Mouse (Mus musculus) stomach, embryonic 14.5 days (tissue): ENCODE data around the gene Dnal4. TPM values are rescaled to one million over a fixed set of nuclear protein-coding genes. Genes with fewer than 3 reads are reported as not detected.

Source experiments
- ATAC-seq: fragments of 200-750 bp; cut with Nextera tagmentation; 2 replicates; pipeline ENCODE4 v1.8.0; 2017; ENCODE audit warnings: low read depth, moderate TSS enrichment; ENCODE audit not compliant: insufficient number of reproducible peaks, insufficient read depth, low FRiP score
- H3K27ac ChIP-seq: fragments of 300-500 bp; sonication (generic); 2 replicates; pipeline ENCODE4 v1.5.1; 2014; ENCODE audit warnings: mild to moderate bottlenecking, low read length, moderate library complexity, mixed read lengths
- H3K27me3 ChIP-seq: fragments of 300-500 bp; sonication (generic); 2 replicates; pipeline ENCODE4 v1.6.1; 2014; ENCODE audit warnings: low read length, control low read depth, mixed read lengths; ENCODE audit not compliant: control insufficient read depth, insufficient read depth
- H3K36me3 ChIP-seq: fragments of 300-500 bp; sonication (generic); 2 replicates; pipeline ENCODE4 v1.6.1; 2014; ENCODE audit warnings: mild to moderate bottlenecking, control low read depth, low read length, moderate library complexity, mixed read lengths; ENCODE audit not compliant: control insufficient read depth, insufficient read depth
- H3K4me1 ChIP-seq: fragments of 300-500 bp; sonication (generic); 2 replicates; pipeline ENCODE4 v1.6.1; 2014; ENCODE audit warnings: low read length, control low read depth, mixed read lengths; ENCODE audit not compliant: control insufficient read depth, insufficient read depth
- H3K4me2 ChIP-seq: fragments of 300-500 bp; sonication (generic); replicated peaks from 2 replicates; pipeline ENCODE4 v1.6.1; 2014; ENCODE audit warnings: low read depth, low read length, control low read depth
- H3K4me3 ChIP-seq: fragments of 300-500 bp; sonication (generic); 2 replicates; pipeline ENCODE4 v1.5.1; 2014; ENCODE audit warnings: low read depth, low read length, control low read depth
- H3K9ac ChIP-seq: fragments of 300-500 bp; sonication (generic); replicated peaks from 2 replicates; pipeline ENCODE4 v1.6.1; 2014; ENCODE audit warnings: low read depth, mild to moderate bottlenecking, control low read depth, low read length, moderate library complexity, mixed read lengths
- H3K9me3 ChIP-seq: fragments of 300-500 bp; sonication (generic); 2 replicates; pipeline ENCODE4 v1.6.1; 2016; ENCODE audit warnings: low read depth, low read length, control low read depth; ENCODE audit not compliant: control insufficient read depth
- WGBS: fragments of 180-500 bp; shearing (Covaris S2); extraction: QIAGEN DNeasy Blood & Tissue Kit; methylation state at CpG from one replicate; pipeline ENCODE4 v1.1.7; 2014; 5-methylcytosine and 5-hydroxymethylcytosine counted together
- polyA plus RNA-seq: library from polyadenylated mRNA; unstranded; fragments of >200 nt; fragmentation: Nextera tagmentation; extraction: Ambion mirVana; gene quantifications from 2 replicates; pipeline ENCODE4 v1.2.1, GENCODE M21; 2014

Gene Dnal4
- polyA plus RNA-seq, 1 experiment from 2014 or later: 60.7 TPM

DNA sequence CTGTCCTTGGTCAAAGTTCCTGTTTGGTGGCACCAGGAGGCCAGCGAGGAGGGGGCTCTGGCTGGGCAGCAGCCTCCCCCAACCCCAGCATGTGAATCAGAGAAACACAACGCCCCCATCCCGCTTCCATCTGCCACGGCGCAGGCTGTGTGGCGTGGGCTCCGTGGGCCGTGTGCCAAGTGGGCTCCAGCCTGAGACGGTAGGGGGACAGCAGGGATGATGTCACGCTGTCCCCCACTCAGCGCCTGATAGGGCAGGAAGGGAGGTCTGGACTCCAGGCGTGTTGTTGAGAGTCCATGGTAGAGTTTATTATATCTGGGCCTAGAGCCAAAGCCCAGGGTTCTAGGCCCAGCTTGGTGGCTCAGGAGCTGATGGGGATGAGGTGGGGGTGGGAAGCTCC is 18.6 kb upstream of the Dnal4 start:
- Histone ChIP-seq H3K4me1 (no peaks in the 10 kb centered on the region), H3K36me3 (no peaks in the 10 kb centered on the region), H3K4me3 (no peak overlapping the region), H3K9me3 (no peaks in the 10 kb centered on the region), H3K27me3 (no peaks in the 10 kb centered on the region), H3K4me2 (no peak overlapping the region), H3K9ac (no peak overlapping the region), H3K27ac (no peak overlapping the region)
- 78% methylated on average over 12 of the region's 12 CpGs for WGBS
- ATAC-seq: no peak

- Histone ChIP-seq H3K27ac (no peak overlapping the region), H3K9me3 (no peaks in the 10 kb centered on the region), H3K4me2 (no peak overlapping the region), H3K27me3 (no peaks in the 10 kb centered on the region), H3K9ac (no peak overlapping the region), H3K4me1 (no peaks in the 10 kb centered on the region), H3K4me3 (no peak overlapping the region), H3K36me3 (no peaks in the 10 kb centered on the region)
- no peak for ATAC-seq
- 22% methylated on average over 20 of the region's 20 CpGs for WGBS
These were observed 16.5 kb upstream of the Dnal4 start for GRCm38 (mm10) chr15:79794173-79794572.

- Histone ChIP-seq H3K36me3 (no peaks in the 10 kb centered on the region), H3K27me3 (no peaks in the 10 kb centered on the region), H3K4me2 (no peak overlapping the region), H3K9ac (no peak overlapping the region), H3K27ac (no peak overlapping the region), H3K9me3 (no peaks in the 10 kb centered on the region), H3K4me3 (no peak overlapping the region), H3K4me1 (no peaks in the 10 kb centered on the region)
- ATAC-seq: no peak
- 90% methylated on average over 9 of the region's 9 CpGs for WGBS
These were observed 15.4 kb upstream of the Dnal4 start for GRCm38 (mm10) chr15:79793076-79793475.

DNA sequence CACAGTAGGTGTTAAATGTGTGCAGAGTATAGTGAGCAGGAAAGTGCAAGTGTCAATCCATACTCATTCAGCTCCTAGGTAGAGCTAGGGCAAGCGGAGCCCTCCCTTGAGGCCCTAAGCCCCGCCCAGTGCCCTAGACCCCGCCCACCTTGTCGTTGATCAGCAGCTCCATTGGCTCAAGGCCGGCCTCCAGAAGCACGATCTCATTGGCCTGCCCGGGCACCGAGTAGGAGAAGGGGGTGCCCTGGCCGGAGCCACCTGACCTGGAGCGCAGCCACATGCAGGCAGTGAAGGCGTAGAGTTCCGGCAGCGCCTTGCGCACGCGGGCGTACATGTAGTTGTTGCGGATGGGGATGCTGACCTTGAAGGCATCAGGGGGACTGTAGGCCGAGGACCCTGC is 14.8 kb upstream of the Dnal4 start:
- WGBS: 19% methylated on average over 19 of the region's 19 CpGs
- Histone ChIP-seq H3K9me3 (no peaks in the 10 kb centered on the region), H3K4me1 (no peaks in the 10 kb centered on the region), H3K27ac (no peak overlapping the region), H3K36me3 (no peaks in the 10 kb centered on the region), H3K27me3 (no peaks in the 10 kb centered on the region), H3K9ac (no peak overlapping the region), H3K4me2 (no peak overlapping the region), H3K4me3 (no peak overlapping the region)
- no peak for ATAC-seq

- Histone ChIP-seq H3K36me3 (no peaks in the 10 kb centered on the region), H3K4me2 (no peak overlapping the region), H3K27me3 (no peaks in the 10 kb centered on the region), H3K9me3 (no peaks in the 10 kb centered on the region), H3K27ac (no peak overlapping the region), H3K4me3 (no peak overlapping the region), H3K4me1 (no peaks in the 10 kb centered on the region), H3K9ac (no peak overlapping the region)
- 3% methylated on average over 12 of the region's 12 CpGs for WGBS
- no peak for ATAC-seq
These were observed 13.9 kb upstream of the Dnal4 start for GRCm38 (mm10) chr15:79791502-79791901.

DNA sequence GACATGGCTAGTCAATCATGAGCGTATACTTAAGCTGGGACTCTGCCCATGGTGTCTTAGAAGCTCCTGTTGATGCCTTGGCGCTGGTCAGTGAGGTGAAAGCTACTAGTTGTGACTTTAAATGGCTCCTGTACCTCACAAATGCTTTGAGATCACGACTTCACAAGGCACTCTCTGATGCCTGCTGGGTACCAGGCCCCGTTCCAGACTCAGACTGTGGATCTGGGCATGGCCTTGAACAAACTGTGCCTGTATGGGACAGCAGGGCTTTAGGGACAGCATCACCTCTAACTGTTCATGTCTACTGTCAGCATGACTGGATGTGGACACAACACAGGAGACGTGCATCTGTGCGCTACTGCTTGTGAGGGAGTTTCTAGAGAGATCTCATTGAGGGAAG is 13.3 kb upstream of the Dnal4 start:
- ATAC-seq: no peak
- Histone ChIP-seq H3K4me1 (no peaks in the 10 kb centered on the region), H3K4me3 (no peak overlapping the region), H3K9me3 (no peaks in the 10 kb centered on the region), H3K36me3 (no peaks in the 10 kb centered on the region), H3K4me2 (no peak overlapping the region), H3K27me3 (no peaks in the 10 kb centered on the region), H3K9ac (no peak overlapping the region), H3K27ac (no peak overlapping the region)
- WGBS: 83% methylated on average over 6 of the region's 6 CpGs

DNA sequence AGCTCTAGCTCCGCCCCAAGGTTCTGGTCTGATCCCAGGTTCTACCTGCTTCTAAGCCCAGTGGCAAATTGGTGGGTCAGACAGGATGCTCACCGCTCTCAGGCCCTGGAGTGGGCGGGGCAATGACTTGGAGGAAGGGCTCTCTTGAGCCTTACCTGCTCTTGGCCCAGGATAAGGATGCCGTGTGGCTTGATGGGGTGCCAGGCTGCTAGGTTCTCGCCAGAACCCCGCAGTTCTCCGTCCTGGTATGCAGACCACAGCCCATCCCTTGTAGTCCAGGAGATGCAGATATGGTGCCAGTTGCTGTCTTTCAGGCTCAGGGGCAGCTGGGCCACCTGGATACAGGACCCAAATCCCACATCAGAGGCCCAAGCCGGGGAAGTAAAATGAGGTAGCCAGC is 12.5 kb upstream of the Dnal4 start:
- H3K36me3 ChIP-seq: no peaks in the 10 kb centered on the region
- no peak overlapping the region for H3K4me3 ChIP-seq
- H3K9me3 ChIP-seq: no peaks in the 10 kb centered on the region
- ATAC-seq: no peak
- H3K9ac ChIP-seq: no peak overlapping the region
- no peak overlapping the region for H3K27ac ChIP-seq
- H3K27me3 ChIP-seq: no peaks in the 10 kb centered on the region
- H3K4me2 ChIP-seq: no peak overlapping the region
- 43% methylated on average over 8 of the region's 8 CpGs for WGBS
- H3K4me1 ChIP-seq: no peaks in the 10 kb centered on the region

- no peak overlapping the region for H3K9ac ChIP-seq
- H3K4me3 ChIP-seq: no peak overlapping the region
- WGBS: 59% methylated on average over 8 of the region's 8 CpGs
- no peak overlapping the region for H3K4me2 ChIP-seq
- no peaks in the 10 kb centered on the region for H3K9me3 ChIP-seq
- H3K27me3 ChIP-seq: no peaks in the 10 kb centered on the region
- no peak for ATAC-seq
- no peaks in the 10 kb centered on the region for H3K4me1 ChIP-seq
- no peak overlapping the region for H3K27ac ChIP-seq
- no peaks in the 10 kb centered on the region for H3K36me3 ChIP-seq
These were observed 10.2 kb upstream of the Dnal4 start for GRCm38 (mm10) chr15:79787815-79788214.

GRCm38 (mm10) chr15:79785056-79785455 is 7.4 kb upstream of the Dnal4 start:
- H3K4me1 ChIP-seq: no peaks in the 10 kb centered on the region
- H3K27me3 ChIP-seq: no peaks in the 10 kb centered on the region
- 45% methylated on average over 1 of the region's 1 CpGs for WGBS
- no peaks in the 10 kb centered on the region for H3K9me3 ChIP-seq
- H3K4me3 ChIP-seq: no peak overlapping the region
- no peak overlapping the region for H3K27ac ChIP-seq
- ATAC-seq: no peak
- no peak overlapping the region for H3K4me2 ChIP-seq
- H3K9ac ChIP-seq: no peak overlapping the region
- H3K36me3 ChIP-seq: no peaks in the 10 kb centered on the region
